Mouse (Mus musculus) liver, embryonic 16.5 days (tissue): ENCODE measurements at regions not wholly inside any gene's neighbourhood (a gene's known extent, or its start where the extent isn't known, plus 50 kb on each side); places are given as distances from the start of the nearest gene placed in this dataset.
A peak's percentile ranks its signal among the peaks of the same experiment; 100 is the strongest.

Experiments used
- ATAC-seq: fragments of 200-750 bp; cut with Nextera tagmentation; 2 replicates; pipeline ENCODE4 v1.8.0; 2017; ENCODE audit warnings: low read depth, mild to moderate bottlenecking, moderate number of reproducible peaks, moderate library complexity
- H3K27ac ChIP-seq: fragments of 300-500 bp; sonication (generic); 2 replicates; pipeline ENCODE4 v1.5.1; 2014; ENCODE audit warnings: mild to moderate bottlenecking, low read length
- H3K27me3 ChIP-seq: fragments of 300-500 bp; sonication (generic); 2 replicates; pipeline ENCODE4 v1.6.1; 2014; ENCODE audit warnings: low read depth, low read length, mixed read lengths; ENCODE audit not compliant: control insufficient read depth, insufficient read depth
- H3K36me3 ChIP-seq: fragments of 300-500 bp; sonication (generic); 2 replicates; pipeline ENCODE4 v1.6.1; 2014; ENCODE audit warnings: mild to moderate bottlenecking; ENCODE audit not compliant: control insufficient read depth, insufficient read depth
- H3K4me1 ChIP-seq: fragments of 300-500 bp; sonication (generic); 2 replicates; pipeline ENCODE4 v1.6.1; 2014; ENCODE audit warnings: low read depth, low read length, mixed read lengths; ENCODE audit not compliant: control insufficient read depth
- H3K4me2 ChIP-seq: fragments of 300-500 bp; sonication (generic); 2 replicates; pipeline ENCODE4 v1.6.1; 2014; ENCODE audit warnings: low read depth, low read length, mixed read lengths
- H3K4me3 ChIP-seq: fragments of 300-500 bp; sonication (generic); 2 replicates; pipeline ENCODE4 v1.5.1; 2014; ENCODE audit warnings: low read depth, mild to moderate bottlenecking, low read length
- H3K9ac ChIP-seq: fragments of 300-500 bp; sonication (generic); 2 replicates; pipeline ENCODE4 v1.6.1; 2014; ENCODE audit warnings: low read depth, low read length
- H3K9me3 ChIP-seq: fragments of 300-500 bp; sonication (generic); replicated peaks from 2 replicates; pipeline ENCODE4 v1.6.1; 2016; ENCODE audit warnings: low read length; ENCODE audit not compliant: control insufficient read depth
- WGBS: fragments of 180-500 bp; shearing (Covaris S2); extraction: QIAGEN DNeasy Blood & Tissue Kit; methylation state at CpG from one replicate; pipeline ENCODE4 v1.1.7; 2014; ENCODE audit not compliant: insufficient replicate concordance; 5-methylcytosine and 5-hydroxymethylcytosine counted together

GRCm38 (mm10) chr11:24286129-24287108 lies 208.6 kb downstream of the Bcl11a start:
- WGBS = 40% methylated on average over 18 of the region's 18 CpGs
- H3K27me3 ChIP-seq = no peaks in the 10 kb centered on the region
- ATAC-seq = peak; percentile 87
- H3K9ac ChIP-seq = no peak overlapping the region
- H3K4me1 ChIP-seq = no peaks in the 10 kb centered on the region
- H3K27ac ChIP-seq = no peak overlapping the region
- no peaks in the 10 kb centered on the region for H3K9me3 ChIP-seq
- H3K4me2 ChIP-seq = 0 out of 2 replicates have a peak overlapping the region, but pooled peaks have one; percentile 18
- H3K4me3 ChIP-seq = no peak overlapping the region
- H3K36me3 ChIP-seq = no peaks in the 10 kb centered on the region

DNA sequence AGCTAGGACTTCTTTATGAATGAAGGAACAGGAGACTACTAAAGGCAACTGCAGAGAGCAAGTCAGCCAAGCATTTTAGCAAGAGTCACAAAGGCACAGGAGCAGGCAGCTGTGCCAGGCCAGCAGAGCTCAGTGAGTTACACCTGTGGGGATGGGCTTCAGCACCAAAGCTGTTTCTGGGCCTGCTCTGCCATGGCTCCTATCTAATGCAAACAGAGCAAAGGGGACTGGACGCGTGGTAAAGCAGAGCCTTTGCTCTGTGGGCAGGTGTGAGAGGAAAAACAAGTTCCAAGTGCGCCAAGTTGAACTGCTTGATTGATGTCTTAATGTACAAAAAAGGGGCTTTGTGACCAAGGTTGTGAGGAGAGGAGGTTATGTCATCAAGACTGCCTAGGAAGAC lies 215.4 kb downstream of the Bcl11a start:
- Histone ChIP-seq H3K27me3 (no peaks in the 10 kb centered on the region), H3K9me3 (no peaks in the 10 kb centered on the region), H3K36me3 (no peaks in the 10 kb centered on the region), H3K4me3 (no peak overlapping the region), H3K4me1 (no peaks in the 10 kb centered on the region), H3K4me2 (no peak overlapping the region), H3K27ac (no peak overlapping the region), H3K9ac (no peak overlapping the region)
- no peak for ATAC-seq
- 62% methylated on average over 3 of the region's 3 CpGs for WGBS

DNA sequence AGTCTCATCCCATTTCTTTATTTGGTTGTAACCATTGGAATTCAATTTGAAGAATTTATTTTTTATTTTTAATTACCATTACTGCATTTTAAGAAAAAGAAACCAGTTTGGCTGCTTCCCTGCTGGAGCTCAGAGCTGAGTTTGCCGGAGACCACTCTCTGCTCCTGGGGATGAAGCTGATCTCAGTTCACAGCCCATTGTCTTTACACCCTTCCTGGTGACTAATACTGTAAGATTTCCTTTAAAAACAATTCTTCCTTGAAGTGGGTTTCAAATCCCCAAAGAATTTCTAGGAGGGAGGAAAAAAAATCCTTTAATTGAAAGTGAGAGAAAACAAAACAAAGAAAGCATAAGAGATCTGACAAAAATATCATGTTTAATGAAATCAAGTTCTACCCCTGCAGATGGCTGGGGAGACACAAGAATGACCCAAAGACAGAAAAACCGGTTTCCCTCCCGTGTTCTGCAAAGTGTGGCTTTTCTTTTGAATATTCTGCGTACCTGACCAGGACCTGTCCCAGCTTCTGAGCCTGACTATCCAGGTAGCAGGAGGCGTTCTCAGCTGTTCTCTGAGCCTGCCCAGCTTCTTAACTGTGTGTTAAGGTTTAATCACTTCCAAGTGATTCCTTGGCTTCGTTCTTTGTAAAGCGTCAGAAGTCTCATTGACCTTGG lies 216.1 kb downstream of the Bcl11a start:
- no peak overlapping the region for H3K4me3 ChIP-seq
- no peak overlapping the region for H3K27ac ChIP-seq
- H3K4me2 ChIP-seq = no peak overlapping the region
- no peak for ATAC-seq
- no peaks in the 10 kb centered on the region for H3K36me3 ChIP-seq
- H3K9ac ChIP-seq = no peak overlapping the region
- no peaks in the 10 kb centered on the region for H3K9me3 ChIP-seq
- 67% methylated on average over 7 of the region's 7 CpGs for WGBS
- H3K4me1 ChIP-seq = no peaks in the 10 kb centered on the region
- no peaks in the 10 kb centered on the region for H3K27me3 ChIP-seq

- Histone ChIP-seq H3K27ac (no peak overlapping the region), H3K9ac (no peak overlapping the region), H3K4me3 (no peak overlapping the region), H3K27me3 (no peaks in the 10 kb centered on the region), H3K36me3 (no peaks in the 10 kb centered on the region), H3K4me2 (no peak overlapping the region), H3K9me3 (no peaks in the 10 kb centered on the region), H3K4me1 (no peaks in the 10 kb centered on the region)
- ATAC-seq = no peak
- 35% methylated on average over 12 of the region's 12 CpGs for WGBS
Observed at GRCm38 (mm10) chr11:24296893-24297624, 219.2 kb downstream of the Bcl11a start.

- no peaks in the 10 kb centered on the region for H3K9me3 ChIP-seq
- no peak for ATAC-seq
- no peak overlapping the region for H3K4me3 ChIP-seq
- H3K36me3 ChIP-seq = no peaks in the 10 kb centered on the region
- no peak overlapping the region for H3K27ac ChIP-seq
- WGBS = 38% methylated on average over 5 of the region's 5 CpGs
- H3K4me2 ChIP-seq = no peak overlapping the region
- H3K27me3 ChIP-seq = no peaks in the 10 kb centered on the region
- H3K9ac ChIP-seq = no peak overlapping the region
- no peaks in the 10 kb centered on the region for H3K4me1 ChIP-seq
Observed at GRCm38 (mm10) chr11:24297763-24298162, 219.9 kb downstream of the Bcl11a start.

- Histone ChIP-seq H3K27ac (no peak overlapping the region), H3K9me3 (no peaks in the 10 kb centered on the region), H3K4me1 (no peaks in the 10 kb centered on the region), H3K27me3 (no peaks in the 10 kb centered on the region), H3K4me2 (no peak overlapping the region), H3K4me3 (no peak overlapping the region), H3K36me3 (no peaks in the 10 kb centered on the region), H3K9ac (no peak overlapping the region)
- no peak for ATAC-seq
- 66% methylated on average over 4 of the region's 4 CpGs for WGBS
Observed at GRCm38 (mm10) chr11:24300351-24300750, 222.5 kb downstream of the Bcl11a start.

- Histone ChIP-seq H3K36me3 (no peaks in the 10 kb centered on the region), H3K27me3 (no peaks in the 10 kb centered on the region), H3K27ac (no peak overlapping the region), H3K4me2 (no peak overlapping the region), H3K9me3 (no peaks in the 10 kb centered on the region), H3K4me1 (peaks cover 5% of the 10 kb centered on the region), H3K9ac (no peak overlapping the region), H3K4me3 (no peak overlapping the region)
- ATAC-seq = no peak
- WGBS = 55% methylated on average over 3 of the region's 3 CpGs
Observed at GRCm38 (mm10) chr11:24301201-24301600, 223.3 kb downstream of the Bcl11a start.

GRCm38 (mm10) chr11:24305145-24305553 lies 227.3 kb downstream of the Bcl11a start:
- Histone ChIP-seq H3K9me3 (no peaks in the 10 kb centered on the region), H3K27me3 (no peaks in the 10 kb centered on the region), H3K36me3 (no peaks in the 10 kb centered on the region), H3K27ac (no peak overlapping the region), H3K4me3 (peak overlapping the region; percentile 21; the same call in 1 of the 2 replicates), H3K4me1 (peaks cover 6% of the 10 kb centered on the region), H3K4me2 (peak overlapping the region; percentile 49), H3K9ac (no peak overlapping the region)
- ATAC-seq = no peak
- WGBS = 4% methylated on average over 17 of the region's 17 CpGs
